Mouse (Mus musculus): ENCODE results near the gene Myoz1. TPM values are rescaled to one million over a fixed set of nuclear protein-coding genes. Genes with fewer than 3 reads are reported as not detected.

Myoz1 gene
- polyA plus RNA-seq, 1 experiment from 2014 or later: not detected

GRCm38 (mm10) chr14:20695761-20696520 lies 39.6 kb upstream of the Myoz1 start:
- WGBS: 12% methylated on average over 27 of the region's 27 CpGs
- Histone ChIP-seq H3K9me3 (ENCODE audit: control insufficient read depth, low read length) (no peaks in the 10 kb centered on the region), H3K4me3 (replicated peaks; ENCODE audit: low read depth, low read length) (peak overlapping the region; percentile 86), H3K9ac (replicated peaks; ENCODE audit: low read length) (peak overlapping the region; percentile 88), H3K27ac (replicated peaks; ENCODE audit: low read depth, low read length) (peak overlapping the region; percentile 98), H3K36me3 (ENCODE audit: control insufficient read depth, insufficient read depth, low read length) (peaks cover 38% of the 10 kb centered on the region), H3K4me1 (ENCODE audit: control insufficient read depth, insufficient read depth, low read length) (peaks cover 49% of the 10 kb centered on the region), H3K4me2 (ENCODE audit: low read length) (peak overlapping the region; percentile 67), H3K27me3 (ENCODE audit: control insufficient read depth, insufficient read depth, low read length) (no peaks in the 10 kb centered on the region)
- no peak; the same call in 1 of the 2 replicates for ATAC-seq (ENCODE audit: low FRiP score, low TSS enrichment)
- peak; percentile 11 for DNase-seq

- Histone ChIP-seq H3K9ac (replicated peaks; ENCODE audit: low read length) (peak within 1 kb of the TSS; percentile 88), H3K9me3 (ENCODE audit: control insufficient read depth, low read length) (no peaks in the 10 kb centered on the region), H3K27ac (replicated peaks; ENCODE audit: low read depth, low read length) (peak within 1 kb of the TSS; percentile 98), H3K4me2 (ENCODE audit: low read length) (peak within 1 kb of the TSS; percentile 67), H3K4me1 (ENCODE audit: control insufficient read depth, insufficient read depth, low read length) (peaks cover 44% of the 10 kb centered on the region), H3K36me3 (ENCODE audit: control insufficient read depth, insufficient read depth, low read length) (peaks cover 46% of the 10 kb centered on the region), H3K27me3 (ENCODE audit: control insufficient read depth, insufficient read depth, low read length) (no peaks in the 10 kb centered on the region), H3K4me3 (replicated peaks; ENCODE audit: low read depth, low read length) (peak within 1 kb of the TSS; percentile 86)
- DNase-seq (peak; percentile 95), ATAC-seq (ENCODE audit: low FRiP score, low TSS enrichment) (peak; percentile 91)
- under 1% methylated on average over 109 of the region's 111 CpGs for WGBS
Measured at GRCm38 (mm10) chr14:20694884-20695760, 38.8 kb upstream of the Myoz1 start, which contains the start of gene Fut11. Gene Fut11, plus strand, starts transcription at chr14:20694968.

GRCm38 (mm10) chr14:20694185-20694883 lies 38.0 kb upstream of the Myoz1 start:
- Histone ChIP-seq H3K27me3 (ENCODE audit: control insufficient read depth, insufficient read depth, low read length) (no peaks in the 10 kb centered on the region), H3K4me2 (ENCODE audit: low read length) (peak overlapping the region; percentile 67), H3K9me3 (ENCODE audit: control insufficient read depth, low read length) (no peaks in the 10 kb centered on the region), H3K4me1 (ENCODE audit: control insufficient read depth, insufficient read depth, low read length) (peaks cover 41% of the 10 kb centered on the region), H3K9ac (replicated peaks; ENCODE audit: low read length) (peak overlapping the region; percentile 88), H3K27ac (replicated peaks; ENCODE audit: low read depth, low read length) (peak overlapping the region; percentile 98), H3K4me3 (replicated peaks; ENCODE audit: low read depth, low read length) (peak overlapping the region; percentile 86), H3K36me3 (ENCODE audit: control insufficient read depth, insufficient read depth, low read length) (peaks cover 54% of the 10 kb centered on the region)
- 49% methylated on average over 13 of the region's 13 CpGs for WGBS
- ATAC-seq (ENCODE audit: low FRiP score, low TSS enrichment) (peak; percentile 16; the same call in 1 of the 2 replicates), DNase-seq (no peak)

- H3K4me1 ChIP-seq (ENCODE audit: control insufficient read depth, insufficient read depth, low read length): peaks cover 34% of the 10 kb centered on the region
- WGBS: 97% methylated on average over 10 of the region's 10 CpGs
- no peak for DNase-seq
- no peak overlapping the region for H3K4me2 ChIP-seq (ENCODE audit: low read length)
- no peak overlapping the region for H3K9ac ChIP-seq (replicated peaks; ENCODE audit: low read length)
- H3K9me3 ChIP-seq (ENCODE audit: control insufficient read depth, low read length): no peaks in the 10 kb centered on the region
- H3K27me3 ChIP-seq (ENCODE audit: control insufficient read depth, insufficient read depth, low read length): no peaks in the 10 kb centered on the region
- peaks cover 60% of the 10 kb centered on the region for H3K36me3 ChIP-seq (ENCODE audit: control insufficient read depth, insufficient read depth, low read length)
- H3K4me3 ChIP-seq (replicated peaks; ENCODE audit: low read depth, low read length): no peak overlapping the region
- no peak overlapping the region for H3K27ac ChIP-seq (replicated peaks; ENCODE audit: low read depth, low read length)
- ATAC-seq (ENCODE audit: low FRiP score, low TSS enrichment): no peak
Measured at GRCm38 (mm10) chr14:20693589-20694101, 37.3 kb upstream of the Myoz1 start.

GRCm38 (mm10) chr14:20691772-20692171 lies 35.4 kb upstream of the Myoz1 start:
- H3K27me3 ChIP-seq (ENCODE audit: control insufficient read depth, insufficient read depth, low read length): no peaks in the 10 kb centered on the region
- peaks cover 15% of the 10 kb centered on the region for H3K4me1 ChIP-seq (ENCODE audit: control insufficient read depth, insufficient read depth, low read length)
- 97% methylated on average over 6 of the region's 6 CpGs for WGBS
- H3K4me2 ChIP-seq (ENCODE audit: low read length): no peak overlapping the region
- H3K4me3 ChIP-seq (replicated peaks; ENCODE audit: low read depth, low read length): no peak overlapping the region
- peaks cover 76% of the 10 kb centered on the region for H3K36me3 ChIP-seq (ENCODE audit: control insufficient read depth, insufficient read depth, low read length)
- no peak overlapping the region for H3K27ac ChIP-seq (replicated peaks; ENCODE audit: low read depth, low read length)
- DNase-seq: no peak
- H3K9me3 ChIP-seq (ENCODE audit: control insufficient read depth, low read length): no peaks in the 10 kb centered on the region
- H3K9ac ChIP-seq (replicated peaks; ENCODE audit: low read length): no peak overlapping the region
- ATAC-seq (ENCODE audit: low FRiP score, low TSS enrichment): no peak

- ATAC-seq (ENCODE audit: low FRiP score, low TSS enrichment) (no peak), DNase-seq (no peak)
- Histone ChIP-seq H3K9me3 (ENCODE audit: control insufficient read depth, low read length) (no peaks in the 10 kb centered on the region), H3K4me3 (replicated peaks; ENCODE audit: low read depth, low read length) (no peak overlapping the region), H3K4me2 (ENCODE audit: low read length) (no peak overlapping the region), H3K27ac (replicated peaks; ENCODE audit: low read depth, low read length) (no peak overlapping the region), H3K4me1 (ENCODE audit: control insufficient read depth, insufficient read depth, low read length) (no peaks in the 10 kb centered on the region), H3K36me3 (ENCODE audit: control insufficient read depth, insufficient read depth, low read length) (peaks cover 99% of the 10 kb centered on the region), H3K9ac (replicated peaks; ENCODE audit: low read length) (no peak overlapping the region), H3K27me3 (ENCODE audit: control insufficient read depth, insufficient read depth, low read length) (no peaks in the 10 kb centered on the region)
- 96% methylated on average over 2 of the region's 2 CpGs for WGBS
Measured at GRCm38 (mm10) chr14:20689009-20689408, 32.7 kb upstream of the Myoz1 start.

GRCm38 (mm10) chr14:20686576-20686975 lies 30.2 kb upstream of the Myoz1 start:
- no peaks in the 10 kb centered on the region for H3K9me3 ChIP-seq (ENCODE audit: control insufficient read depth, low read length)
- DNase-seq (no peak), ATAC-seq (ENCODE audit: low FRiP score, low TSS enrichment) (no peak)
- H3K4me2 ChIP-seq (ENCODE audit: low read length): no peak overlapping the region
- no peaks in the 10 kb centered on the region for H3K27me3 ChIP-seq (ENCODE audit: control insufficient read depth, insufficient read depth, low read length)
- WGBS: 93% methylated on average over 3 of the region's 3 CpGs
- H3K36me3 ChIP-seq (ENCODE audit: control insufficient read depth, insufficient read depth, low read length): peaks cover 99% of the 10 kb centered on the region
- no peaks in the 10 kb centered on the region for H3K4me1 ChIP-seq (ENCODE audit: control insufficient read depth, insufficient read depth, low read length)
- no peak overlapping the region for H3K27ac ChIP-seq (replicated peaks; ENCODE audit: low read depth, low read length)
- no peak overlapping the region for H3K4me3 ChIP-seq (replicated peaks; ENCODE audit: low read depth, low read length)
- no peak overlapping the region for H3K9ac ChIP-seq (replicated peaks; ENCODE audit: low read length)

GRCm38 (mm10) chr14:20682498-20682897 lies 26.2 kb upstream of the Myoz1 start:
- DNase-seq: no peak
- H3K9ac ChIP-seq (replicated peaks; ENCODE audit: low read length): no peak overlapping the region
- H3K36me3 ChIP-seq (ENCODE audit: control insufficient read depth, insufficient read depth, low read length): peaks cover 99% of the 10 kb centered on the region
- H3K27me3 ChIP-seq (ENCODE audit: control insufficient read depth, insufficient read depth, low read length): no peaks in the 10 kb centered on the region
- WGBS: 81% methylated on average over 3 of the region's 3 CpGs
- no peaks in the 10 kb centered on the region for H3K9me3 ChIP-seq (ENCODE audit: control insufficient read depth, low read length)
- no peak overlapping the region for H3K27ac ChIP-seq (replicated peaks; ENCODE audit: low read depth, low read length)
- H3K4me1 ChIP-seq (ENCODE audit: control insufficient read depth, insufficient read depth, low read length): no peaks in the 10 kb centered on the region
- ATAC-seq (ENCODE audit: low FRiP score, low TSS enrichment): no peak
- H3K4me3 ChIP-seq (replicated peaks; ENCODE audit: low read depth, low read length): no peak overlapping the region
- no peak overlapping the region for H3K4me2 ChIP-seq (ENCODE audit: low read length)
